Mouse (Mus musculus): ENCODE measurements around the gene Usp47.
A peak's percentile ranks its signal among the peaks of the same experiment; 100 is the strongest.
"Not testable (repeated sequence)": the region's sequence is repeated elsewhere in the genome, so short reads cannot be mapped to it uniquely, and the experiment has no call there.

The Usp47 gene

GRCm38 (mm10) chr7:112040271-112040670 lies 17.0 kb downstream of the Usp47 start:
- no peak for DNase-seq (ENCODE audit: low spot score)

GRCm38 (mm10) chr7:112042758-112043157 lies 19.5 kb downstream of the Usp47 start:
- no peak for DNase-seq (ENCODE audit: low spot score)

GRCm38 (mm10) chr7:112045249-112045648 lies 21.9 kb downstream of the Usp47 start:
- DNase-seq (ENCODE audit: low spot score): no peak

GRCm38 (mm10) chr7:112045794-112046388 lies 22.6 kb downstream of the Usp47 start:
- DNase-seq (ENCODE audit: low spot score): no peak

- DNase-seq (ENCODE audit: low spot score): no peak
Observed at GRCm38 (mm10) chr7:112048643-112049042, 25.3 kb downstream of the Usp47 start.

GRCm38 (mm10) chr7:112053667-112054066 lies 30.4 kb downstream of the Usp47 start:
- DNase-seq (ENCODE audit: low spot score): no peak

- DNase-seq (ENCODE audit: low spot score): no peak
Observed at GRCm38 (mm10) chr7:112055901-112056625, 32.8 kb downstream of the Usp47 start.

- no peak for DNase-seq (ENCODE audit: low spot score)
Observed at GRCm38 (mm10) chr7:112074868-112075267, 51.6 kb downstream of the Usp47 start.

GRCm38 (mm10) chr7:112082636-112083035 lies 59.3 kb downstream of the Usp47 start:
- DNase-seq (ENCODE audit: low spot score): no peak

GRCm38 (mm10) chr7:112084222-112084621 lies 60.9 kb downstream of the Usp47 start:
- DNase-seq (ENCODE audit: low spot score): no peak

GRCm38 (mm10) chr7:112085062-112085461 lies 61.8 kb downstream of the Usp47 start:
- peak; percentile 69 for DNase-seq (ENCODE audit: low spot score)

- DNase-seq (ENCODE audit: low spot score): no peak
Observed at GRCm38 (mm10) chr7:112086186-112086585, 62.9 kb downstream of the Usp47 start.

- not testable (repeated sequence) for DNase-seq (ENCODE audit: low spot score)
Observed at GRCm38 (mm10) chr7:112094923-112095322, 71.6 kb downstream of the Usp47 start.

GRCm38 (mm10) chr7:112100887-112101286 lies 77.6 kb downstream of the Usp47 start:
- no peak for DNase-seq (ENCODE audit: low spot score)

GRCm38 (mm10) chr7:112102933-112103332 lies 79.6 kb downstream of the Usp47 start:
- no peak for DNase-seq (ENCODE audit: low spot score)

- DNase-seq (ENCODE audit: low spot score): no peak
Observed at GRCm38 (mm10) chr7:112103816-112104215, 80.5 kb downstream of the Usp47 start.

- peak; percentile 11 for DNase-seq (ENCODE audit: low spot score)
Observed at GRCm38 (mm10) chr7:112108757-112109156, 85.5 kb downstream of the Usp47 start.

GRCm38 (mm10) chr7:112110638-112111372 lies 87.5 kb downstream of the Usp47 start:
- no peak for DNase-seq (ENCODE audit: low spot score)

- no peak for DNase-seq (ENCODE audit: low spot score)
Observed at GRCm38 (mm10) chr7:112117501-112117900, 94.2 kb downstream of the Usp47 start.

GRCm38 (mm10) chr7:112118086-112118485 lies 94.8 kb downstream of the Usp47 start:
- DNase-seq (ENCODE audit: low spot score): no peak

GRCm38 (mm10) chr7:112119248-112119647 lies 95.9 kb downstream of the Usp47 start:
- no peak for DNase-seq (ENCODE audit: low spot score)

- no peak for DNase-seq (ENCODE audit: low spot score)
Observed at GRCm38 (mm10) chr7:112120861-112121810, 97.8 kb downstream of the Usp47 start.

Data from c-Kit-positive CD71-positive TER-119-positive erythroid progenitor cells, embryonic 14.5 days (primary cell).